Mouse (Mus musculus): Measurements from ENCODE around the gene Cd6. TPM values are rescaled to one million over a fixed set of nuclear protein-coding genes. Genes with fewer than 3 reads are reported as not detected.

Cd6 gene
- not detected in 2 replicates for polyA plus RNA-seq (2012)

- TF ChIP-seq GATA1 (IDR thresholded peaks at IDR 0.05; ENCODE audit: low read length): no peak
Measured at GRCm38 (mm10) chr19:10829436-10830175, at the start of gene Cd6. Gene Cd6 (minus strand): TSS chr19:10830058.

- no peak for TF ChIP-seq GATA1 (IDR thresholded peaks at IDR 0.05; ENCODE audit: low read length)
Measured at GRCm38 (mm10) chr19:10878201-10878837, 48.5 kb upstream of the Cd6 start.

GRCm38 (mm10) chr19:10871328-10871961, 41.6 kb upstream of the Cd6 start:
- TF ChIP-seq GATA1 (IDR thresholded peaks at IDR 0.05; ENCODE audit: low read length): no peak

GRCm38 (mm10) chr19:10870676-10871075, 40.8 kb upstream of the Cd6 start:
- TF ChIP-seq GATA1 (IDR thresholded peaks at IDR 0.05; ENCODE audit: low read length): no peak

GRCm38 (mm10) chr19:10869886-10870527, 40.1 kb upstream of the Cd6 start, which contains the start of gene Tmem132a:
Gene Tmem132a (minus strand): TSS chr19:10869940.
- no peak for TF ChIP-seq GATA1 (IDR thresholded peaks at IDR 0.05; ENCODE audit: low read length)

- no peak for TF ChIP-seq GATA1 (IDR thresholded peaks at IDR 0.05; ENCODE audit: low read length)
Measured at GRCm38 (mm10) chr19:10869241-10869885, 39.5 kb upstream of the Cd6 start.

- TF ChIP-seq GATA1 (IDR thresholded peaks at IDR 0.05; ENCODE audit: low read length): no peak
Measured at GRCm38 (mm10) chr19:10868623-10869141, 38.8 kb upstream of the Cd6 start.

GRCm38 (mm10) chr19:10867946-10868622, 38.2 kb upstream of the Cd6 start:
- no peak for TF ChIP-seq GATA1 (IDR thresholded peaks at IDR 0.05; ENCODE audit: low read length)

- TF ChIP-seq GATA1 (IDR thresholded peaks at IDR 0.05; ENCODE audit: low read length): no peak
Measured at GRCm38 (mm10) chr19:10866351-10866750, 36.5 kb upstream of the Cd6 start.

GRCm38 (mm10) chr19:10860072-10860497, 30.2 kb upstream of the Cd6 start:
- TF ChIP-seq GATA1 (IDR thresholded peaks at IDR 0.05; ENCODE audit: low read length): no peak

- no peak for TF ChIP-seq GATA1 (IDR thresholded peaks at IDR 0.05; ENCODE audit: low read length)
Measured at GRCm38 (mm10) chr19:10856520-10856919, 26.7 kb upstream of the Cd6 start.

GRCm38 (mm10) chr19:10855422-10855821, 25.6 kb upstream of the Cd6 start:
- TF ChIP-seq GATA1 (IDR thresholded peaks at IDR 0.05; ENCODE audit: low read length): no peak

GRCm38 (mm10) chr19:10847311-10848087, 17.6 kb upstream of the Cd6 start:
- TF ChIP-seq GATA1 (IDR thresholded peaks at IDR 0.05; ENCODE audit: low read length): no peak

GRCm38 (mm10) chr19:10846150-10846549, 16.3 kb upstream of the Cd6 start:
- TF ChIP-seq GATA1 (IDR thresholded peaks at IDR 0.05; ENCODE audit: low read length): no peak

All from G1E-ER4 (cell line).